Mouse (Mus musculus) spleen, adult 2 months (tissue): Measurements from ENCODE around the gene Arv1.

Experiments used
- CTCF ChIP-seq: fragments of 200-500 bp; IDR thresholded peaks from 2 replicates; pipeline ENCODE4 v1.5.1; 2011; ENCODE audit warnings: mild to moderate bottlenecking, inconsistent platforms; ENCODE audit not compliant: insufficient read depth, insufficient read length, insufficient replicate concordance; ENCODE audit errors: extremely low read depth
- POLR2A ChIP-seq: fragments of 200-500 bp; IDR thresholded peaks from 2 replicates; pipeline ENCODE4 v1.6.1; 2011; ENCODE audit warnings: low read depth, low read length, inconsistent platforms

GRCm38 (mm10) chr8:124703526-124703925, 18.4 kb upstream of the Arv1 start:
- TF ChIP-seq POLR2A (no peak), CTCF (no peak)
